Mouse (Mus musculus): ENCODE data around the gene Msl3. TPM values are rescaled to one million over a fixed set of nuclear protein-coding genes. Genes with fewer than 3 reads are reported as not detected.

Msl3 gene
- polyA plus RNA-seq, 1 experiment from 2014 or later: 41.9 TPM

GRCm38 (mm10) chrX:168647746-168648145 is 26.0 kb downstream of the Msl3 start:
- no peak overlapping the region for H3K27ac ChIP-seq (replicated peaks)
- no peaks in the 10 kb centered on the region for H3K4me1 ChIP-seq
- ATAC-seq (ENCODE audit: insufficient number of reproducible peaks, low FRiP score, low TSS enrichment, low read depth): no peak
- no peaks in the 10 kb centered on the region for H3K9me3 ChIP-seq (replicated peaks)
- no peaks in the 10 kb centered on the region for H3K27me3 ChIP-seq
- no peak overlapping the region for H3K4me2 ChIP-seq (replicated peaks)
- H3K36me3 ChIP-seq: peaks cover 12% of the 10 kb centered on the region
- 87% methylated on average over 3 of the region's 3 CpGs for WGBS
- no peak overlapping the region for H3K9ac ChIP-seq
- H3K4me3 ChIP-seq (replicated peaks): no peak overlapping the region

GRCm38 (mm10) chrX:168643451-168643850 is 30.2 kb downstream of the Msl3 start:
- H3K9me3 ChIP-seq (replicated peaks): no peaks in the 10 kb centered on the region
- H3K4me1 ChIP-seq: no peaks in the 10 kb centered on the region
- WGBS: 83% methylated on average over 1 of the region's 1 CpGs
- no peak for ATAC-seq (ENCODE audit: insufficient number of reproducible peaks, low FRiP score, low TSS enrichment, low read depth)
- no peaks in the 10 kb centered on the region; the same call in 1 of the 2 replicates for H3K27me3 ChIP-seq
- no peaks in the 10 kb centered on the region for H3K36me3 ChIP-seq
- no peak overlapping the region for H3K4me3 ChIP-seq (replicated peaks)
- no peak overlapping the region for H3K27ac ChIP-seq (replicated peaks)
- no peak overlapping the region for H3K4me2 ChIP-seq (replicated peaks)
- H3K9ac ChIP-seq: no peak overlapping the region

- peak overlapping the region; percentile 63 for H3K27ac ChIP-seq (replicated peaks)
- no peaks in the 10 kb centered on the region for H3K4me1 ChIP-seq
- no peaks in the 10 kb centered on the region; the same call in 1 of the 2 replicates for H3K27me3 ChIP-seq
- peak overlapping the region; percentile 40 for H3K4me2 ChIP-seq (replicated peaks)
- peak overlapping the region; percentile 43 for H3K4me3 ChIP-seq (replicated peaks)
- no peak overlapping the region for H3K9ac ChIP-seq
- 21% methylated on average over 11 of the region's 11 CpGs for WGBS
- H3K36me3 ChIP-seq: no peaks in the 10 kb centered on the region
- no peak for ATAC-seq (ENCODE audit: insufficient number of reproducible peaks, low FRiP score, low TSS enrichment, low read depth)
- H3K9me3 ChIP-seq (replicated peaks): no peaks in the 10 kb centered on the region
Measured at GRCm38 (mm10) chrX:168639556-168640356, 33.9 kb downstream of the Msl3 start.

Other genes with a start within 250 kb of the Msl3 start
- gene Frmpd4, start 96.7 kb downstream of the Msl3 start, polyA plus RNA-seq (2015; fragmentation: Nextera tagmentation; extraction: Ambion mirVana): 0.26 and 0.48 TPM in 2 replicates
- 4.0 and 4.4 TPM in 2 replicates for gene Arhgap6, start 121.2 kb upstream of the Msl3 start, polyA plus RNA-seq (2015; fragmentation: Nextera tagmentation; extraction: Ambion mirVana)